Mouse (Mus musculus): Measurements from ENCODE around the gene H2afb2.

H2afb2 gene

DNA sequence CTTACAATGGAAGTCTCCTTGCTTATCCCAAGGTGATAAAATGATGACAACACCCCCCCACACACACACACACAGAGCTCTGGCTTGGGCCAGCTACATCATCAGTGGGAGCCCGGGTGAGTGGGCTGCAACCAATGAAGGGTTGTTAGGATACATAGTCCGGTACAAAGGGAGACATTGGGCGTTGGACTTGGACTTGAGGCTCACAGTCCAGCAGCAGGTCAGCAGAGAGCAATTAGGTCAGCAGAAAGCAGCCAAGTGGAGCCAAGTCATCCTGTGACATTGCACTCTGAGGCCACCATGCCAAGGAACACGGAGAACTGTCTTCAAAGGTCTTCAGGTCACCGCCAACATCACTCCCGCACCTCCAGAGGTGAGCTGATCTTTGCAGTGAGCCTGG, at the start of gene H2afb2:
H2afb2 (plus strand) TSS at position 301 of the 400 bp plus-strand sequence.
- no peak for DNase-seq (ENCODE audit: extremely low read depth, low read depth)

Data from MEL-GATA-1-ER (cell line).